Mouse (Mus musculus) T-cell, adult 2 months (primary cell): ENCODE data around the gene Tomm22.

Experiments
- DNase-seq: peaks from one replicate; pipeline ENCODE4 v3.0.0; 2022; ENCODE audit warnings: low spot score

Gene Tomm22

GRCm38 (mm10) chr15:79686046-79686869 is 15.6 kb downstream of the Tomm22 start:
- DNase-seq, result no peak

- no peak for DNase-seq
Observed at GRCm38 (mm10) chr15:79687175-79687574, 16.5 kb downstream of the Tomm22 start.

GRCm38 (mm10) chr15:79687646-79688267 is 17.1 kb downstream of the Tomm22 start, which contains the start of gene Josd1:
Gene Josd1, minus strand, starts transcription at chr15:79687919.
- peak; percentile 96 for DNase-seq

GRCm38 (mm10) chr15:79688268-79688956 is 17.8 kb downstream of the Tomm22 start:
- DNase-seq, result no peak

- DNase-seq, result peak; percentile 53
Observed at GRCm38 (mm10) chr15:79689662-79690425, 19.2 kb downstream of the Tomm22 start.

- DNase-seq, result peak; percentile 96
Observed at GRCm38 (mm10) chr15:79690426-79691022, 19.9 kb downstream of the Tomm22 start, which contains the start of gene Gtpbp1. Gene Gtpbp1, plus strand, starts transcription at chr15:79690845.

- peak; percentile 36 for DNase-seq
Observed at GRCm38 (mm10) chr15:79691023-79691508, 20.4 kb downstream of the Tomm22 start.

- DNase-seq, result peak; percentile 13
Observed at GRCm38 (mm10) chr15:79692334-79692733, 21.7 kb downstream of the Tomm22 start.

GRCm38 (mm10) chr15:79693740-79694139 is 23.1 kb downstream of the Tomm22 start:
- DNase-seq, result peak; percentile 71

- no peak for DNase-seq
Observed at GRCm38 (mm10) chr15:79694512-79694911, 23.9 kb downstream of the Tomm22 start.

GRCm38 (mm10) chr15:79695516-79695915 is 24.9 kb downstream of the Tomm22 start:
- no peak for DNase-seq

- no peak for DNase-seq
Observed at GRCm38 (mm10) chr15:79696508-79696907, 25.8 kb downstream of the Tomm22 start.

GRCm38 (mm10) chr15:79697011-79697410 is 26.4 kb downstream of the Tomm22 start:
- no peak for DNase-seq

- no peak for DNase-seq
Observed at GRCm38 (mm10) chr15:79697558-79698187, 27.0 kb downstream of the Tomm22 start.

- no peak for DNase-seq
Observed at GRCm38 (mm10) chr15:79706603-79707214, 36.0 kb downstream of the Tomm22 start.

- DNase-seq, result no peak
Observed at GRCm38 (mm10) chr15:79708229-79708822, 37.7 kb downstream of the Tomm22 start.

- DNase-seq, result no peak
Observed at GRCm38 (mm10) chr15:79715646-79716045, 45.0 kb downstream of the Tomm22 start.

GRCm38 (mm10) chr15:79716710-79717109 is 46.0 kb downstream of the Tomm22 start:
- no peak for DNase-seq

- DNase-seq, result no peak
Observed at GRCm38 (mm10) chr15:79720267-79720666, 49.6 kb downstream of the Tomm22 start.

- DNase-seq, result no peak
Observed at GRCm38 (mm10) chr15:79720796-79721195, 50.1 kb downstream of the Tomm22 start.
